ENCODE assay signal across 8 mouse cellular contexts in genomic region chr7:24369731-24370541, GRCm38 (mm10). TPM values are rescaled to one million over a fixed set of nuclear protein-coding genes. Genes with fewer than 3 reads are reported as not detected.
DNase-seq lines count a peak whose midpoint lies in the region; ATAC-seq and TF ChIP-seq lines count a peak whose summit lies in the region.

Kcnn4 (plus strand) TSS chr7:24370263.

- peak within 1 kb of the TSS; percentile 37; the same call in 1 of the 2 replicates for H3K4me2 ChIP-seq in heart, embryonic 16.5 days (ENCODE audit: low read depth, low read length)
- H3K4me2 ChIP-seq in limb, embryonic 13.5 days (replicated peaks): peak within 1 kb of the TSS; percentile 34; the same call in 1 of the 2 replicates
- H3K4me2 ChIP-seq in forebrain, embryonic 13.5 days: no peak within 1 kb of the TSS

- H3K4me1 ChIP-seq in heart, embryonic 16.5 days (ENCODE audit: control insufficient read depth, insufficient read depth, low read length): peaks cover 8% of the 10 kb centered on the region
- peaks cover 11 to 65% of the 10 kb centered on the region in 2 experiments; a peak in 3 of 4 replicates for H3K4me1 ChIP-seq in MEL (ENCODE audit: control insufficient read depth in 1 of 2, insufficient read depth in 2 of 2, low read length in 2 of 2)
- peaks cover 28% of the 10 kb centered on the region for H3K4me1 ChIP-seq in limb, embryonic 13.5 days
- H3K4me1 ChIP-seq in forebrain, embryonic 13.5 days: peaks cover 12% of the 10 kb centered on the region

- TF ChIP-seq CTCF in MEL (IDR thresholded peaks at IDR 0.05 in 2 of 3, conservative IDR thresholded peaks at IDR 0.05 in 1 of 3; ENCODE audit: control insufficient read depth in 1 of 3, insufficient read depth in 1 of 3, low read depth in 2 of 3, low read length in 3 of 3, poor library complexity in 1 of 3, severe bottlenecking in 1 of 3): no peak

- peak within 1 kb of the TSS; percentile 61 for H3K9ac ChIP-seq in heart, embryonic 16.5 days (ENCODE audit: low read length)
- peak within 1 kb of the TSS; percentile 95 for H3K9ac ChIP-seq in MEL (ENCODE audit: control insufficient read depth, low read depth, low read length, poor library complexity, severe bottlenecking)
- peak within 1 kb of the TSS; percentile 39; the same call in 1 of the 2 replicates for H3K9ac ChIP-seq in limb, embryonic 13.5 days
- H3K9ac ChIP-seq in forebrain, embryonic 13.5 days: no peak within 1 kb of the TSS

- peak; percentile 41; the same call in 1 of the 2 replicates for ATAC-seq in heart, embryonic 16.5 days (replicated peaks; ENCODE audit: extremely low read depth, insufficient read depth, low FRiP score)
- ATAC-seq in limb, embryonic 13.5 days (ENCODE audit: low FRiP score, low read depth): 0 out of 2 replicates have a peak, but pooled peaks have one; percentile 4
- no peak for ATAC-seq in forebrain, embryonic 13.5 days

- TF ChIP-seq POLR2A in MEL (IDR thresholded peaks at IDR 0.05; ENCODE audit: control insufficient read depth in 1 of 2, insufficient read depth in 1 of 2, low read depth in 1 of 2, low read length in 2 of 2, poor library complexity in 1 of 2): peak; percentile 67 to 79; a peak in 3 of 4 replicates

- H3K36me3 ChIP-seq in heart, embryonic 16.5 days (ENCODE audit: control insufficient read depth, insufficient read depth): no peaks in the 10 kb centered on the region
- peaks cover 0 to 16% of the 10 kb centered on the region in 2 experiments; a peak in 3 of 4 replicates for H3K36me3 ChIP-seq in MEL (ENCODE audit: control insufficient read depth in 1 of 2, insufficient read depth in 2 of 2, low read length in 2 of 2)
- no peaks in the 10 kb centered on the region for H3K36me3 ChIP-seq in limb, embryonic 13.5 days
- no peaks in the 10 kb centered on the region for H3K36me3 ChIP-seq in forebrain, embryonic 13.5 days (ENCODE audit: poor library complexity, severe bottlenecking)

- H3K27me3 ChIP-seq in heart, embryonic 16.5 days (ENCODE audit: control insufficient read depth, insufficient read depth, low read length): 0 out of 2 replicates have a peak, but pooled peaks cover 2% of the 10 kb centered on the region
- no peaks in the 10 kb centered on the region for H3K27me3 ChIP-seq in MEL (ENCODE audit: control insufficient read depth in 1 of 2, insufficient read depth in 2 of 2, low read length in 2 of 2)
- H3K27me3 ChIP-seq in limb, embryonic 13.5 days: no peaks in the 10 kb centered on the region
- no peaks in the 10 kb centered on the region for H3K27me3 ChIP-seq in forebrain, embryonic 13.5 days

- no peaks in the 10 kb centered on the region for H3K9me3 ChIP-seq in heart, embryonic 16.5 days (replicated peaks; ENCODE audit: control insufficient read depth, low read length)
- H3K9me3 ChIP-seq in MEL (replicated peaks; ENCODE audit: insufficient read depth, low read length): no peaks in the 10 kb centered on the region
- H3K9me3 ChIP-seq in limb, embryonic 13.5 days: no peaks in the 10 kb centered on the region
- H3K9me3 ChIP-seq in forebrain, embryonic 13.5 days (replicated peaks): no peaks in the 10 kb centered on the region

- no peak for DNase-seq in heart, postnatal 36 days
- DNase-seq in MEL (ENCODE audit: low read depth, low spot score): peak; percentile 86
- peak; percentile 45 to 48 for DNase-seq in spleen, postnatal 14 days (ENCODE audit: low spot score in 2 of 2)
- no peak for DNase-seq in adrenal gland, adult 8-10 months
- DNase-seq in cerebellum, postnatal 25 days: no peak

- intact Hi-C loops in heart, postnatal 36 days (cut with DNase I): no loop called here

- TF ChIP-seq EP300 in MEL (IDR thresholded peaks at IDR 0.05; ENCODE audit: low read depth in 1 of 2, low read length in 2 of 2): peak in 1 of 2 experiments; percentile 49; a peak in 1 of 4 replicates

- peak within 1 kb of the TSS; percentile 62; the same call in 1 of the 2 replicates for H3K27ac ChIP-seq in heart, embryonic 16.5 days (ENCODE audit: low read length)
- peak within 1 kb of the TSS; percentile 97 for H3K27ac ChIP-seq in MEL (ENCODE audit: control insufficient read depth, low read depth, low read length)
- H3K27ac ChIP-seq in limb, embryonic 13.5 days: no peak within 1 kb of the TSS
- no peak within 1 kb of the TSS for H3K27ac ChIP-seq in forebrain, embryonic 13.5 days

- peaks cover 43% of the 10 kb centered on the region for H3K79me2 ChIP-seq in MEL (ENCODE audit: control insufficient read depth, insufficient read depth, low read length, poor library complexity)

- TF ChIP-seq RAD21 in MEL (IDR thresholded peaks at IDR 0.05; ENCODE audit: low read depth, low read length): no peak

- H3K4me3 ChIP-seq in heart, embryonic 16.5 days (ENCODE audit: low read length): peak within 1 kb of the TSS; percentile 45
- H3K4me3 ChIP-seq in MEL (ENCODE audit: control insufficient read depth in 1 of 2, insufficient read depth in 1 of 2, low read depth in 2 of 2, low read length in 2 of 2): peak within 1 kb of the TSS; percentile 74 to 90
- peak within 1 kb of the TSS; percentile 1; the same call in 1 of the 2 replicates for H3K4me3 ChIP-seq in limb, embryonic 13.5 days
- no peak within 1 kb of the TSS for H3K4me3 ChIP-seq in forebrain, embryonic 13.5 days

- WGBS in heart, embryonic 16.5 days: 31% methylated on average over 23 of the region's 23 CpGs
- 37% methylated on average over 23 of the region's 23 CpGs for WGBS in limb, embryonic 13.5 days
- 46% methylated on average over 23 of the region's 23 CpGs for WGBS in forebrain, embryonic 13.5 days

TF ChIP-seq in MEL, 35 proteins besides CTCF, POLR2A, EP300 and RAD21 (continues in another document):
- TF ChIP-seq MYB (IDR thresholded peaks at IDR 0.05; ENCODE audit: low read depth, low read length) (no peak), MYC (IDR thresholded peaks at IDR 0.05; ENCODE audit: low read depth, low read length) (peak; percentile 71), TBP (IDR thresholded peaks at IDR 0.05; ENCODE audit: low read depth, low read length) (0 out of 2 replicates have a peak, but pooled peaks have one; percentile 4), HCFC1 (IDR thresholded peaks at IDR 0.05; ENCODE audit: low read depth, low read length) (0 out of 2 replicates have a peak, but pooled peaks have one; percentile 15), SIN3A (IDR thresholded peaks at IDR 0.05; ENCODE audit: low read length) (peak; percentile 82), MXI1 (IDR thresholded peaks at IDR 0.05; ENCODE audit: low read depth, low read length) (peak; percentile 95), CHD2 (IDR thresholded peaks at IDR 0.05; ENCODE audit: low read length) (peak; percentile 11; the same call in 1 of the 2 replicates), ZC3H11A (IDR thresholded peaks at IDR 0.05; ENCODE audit: low read depth, low read length) (no peak), SMC3 (IDR thresholded peaks at IDR 0.05; ENCODE audit: low read depth, low read length) (no peak), POLR2AphosphoS5 (IDR thresholded peaks at IDR 0.05; ENCODE audit: borderline replicate concordance, low read depth, low read length) (no peak), BHLHE40 (IDR thresholded peaks at IDR 0.05; ENCODE audit: borderline replicate concordance, low read depth, low read length) (no peak), MAX (IDR thresholded peaks at IDR 0.05; ENCODE audit: low read length) (peak; percentile 80), MEF2A (IDR thresholded peaks at IDR 0.05; ENCODE audit: extremely low read depth, insufficient replicate concordance, low read depth, low read length, poor library complexity, severe bottlenecking) (no peak), USF1 (IDR thresholded peaks at IDR 0.05; ENCODE audit: low read depth, low read length) (peak; percentile 65), UBTF (IDR thresholded peaks at IDR 0.05; ENCODE audit: borderline replicate concordance, insufficient read depth, low read depth, low read length) (no peak), POLR2AphosphoS2 (IDR thresholded peaks at IDR 0.05; ENCODE audit: low read length) (peak; percentile 79; the same call in 1 of the 2 replicates), KAT2A (conservative IDR thresholded peaks at IDR 0.05; ENCODE audit: low read depth, low read length) (no peak), TCF12 (IDR thresholded peaks at IDR 0.05; ENCODE audit: low read depth, low read length) (peak; percentile 47), ZKSCAN1 (IDR thresholded peaks at IDR 0.05; ENCODE audit: low read depth, low read length) (no peak; the same call in 1 of the 2 replicates), USF2 (IDR thresholded peaks at IDR 0.05; ENCODE audit: borderline replicate concordance in 1 of 2, insufficient read depth in 1 of 2, low read depth in 1 of 2, low read length in 2 of 2) (no peak), ETS1 (IDR thresholded peaks at IDR 0.05; ENCODE audit: low read depth, low read length) (peak; percentile 44), NRF1 (IDR thresholded peaks at IDR 0.05; ENCODE audit: insufficient read depth, low read depth, low read length, poor library complexity, severe bottlenecking) (no peak), E2F4 (IDR thresholded peaks at IDR 0.05; ENCODE audit: borderline replicate concordance, low read depth, low read length) (no peak), ELF1 (IDR thresholded peaks at IDR 0.05; ENCODE audit: low read depth, low read length) (no peak), GABPA (IDR thresholded peaks at IDR 0.05; ENCODE audit: low read depth, low read length) (no peak), RCOR1 (IDR thresholded peaks at IDR 0.05; ENCODE audit: low read depth, low read length) (no peak), NELFE (IDR thresholded peaks at IDR 0.05; ENCODE audit: low read depth, low read length) (0 out of 2 replicates have a peak, but pooled peaks have one; percentile 47), JUND (IDR thresholded peaks at IDR 0.05; ENCODE audit: low read depth, low read length) (no peak), MAFK (IDR thresholded peaks at IDR 0.05; ENCODE audit: borderline replicate concordance, low read depth, low read length) (no peak), ZMIZ1 (IDR thresholded peaks at IDR 0.05; ENCODE audit: low read depth, low read length) (no peak), MAZ (IDR thresholded peaks at IDR 0.05; ENCODE audit: low read depth, low read length) (peak; percentile 64; the same call in 1 of the 2 replicates)

RNA-seq across cellular contexts. Expression of gene Kcnn4, which starts in this region (rescaled TPM):
- 5.2 and 10.9 TPM in 2 replicates for polyA plus RNA-seq in heart, embryonic 16.5 days (2015; fragmentation: Nextera tagmentation; extraction: Ambion mirVana)
- total RNA-seq in heart, postnatal 36 days (2021): under 1 TPM; 0.42 to 0.62 TPM
- 175 and 256 TPM in 2 replicates for total RNA-seq in MEL (2012; rRNA removed)
- 100 to 1,000 TPM in 1 of 2 experiments, not detected in 1; 188 TPM for polyA plus RNA-seq in MEL (2012; ENCODE audit: insufficient read depth in 1 of 2, insufficient read length in 2 of 2, low read depth in 1 of 2, low replicate concordance in 2 of 2, missing spikeins in 1 of 2)
- 1.4 and 2.4 TPM in 2 replicates for polyA plus RNA-seq in limb, embryonic 13.5 days (2015; fragmentation: Nextera tagmentation; extraction: Ambion mirVana)
- polyA plus RNA-seq in forebrain, embryonic 13.5 days (2015; fragmentation: Nextera tagmentation; extraction: Ambion mirVana): 0.40 and 0.44 TPM in 2 replicates
- total RNA-seq in adrenal gland, adult 8-10 months (2022): 1 to 10 TPM in 2 of 4 experiments, under 1 TPM in 2; 0.70 to 2.0 (median 1.2) TPM

Comparison
In these comparisons a context has a peak if more than half of its experiments do, and no peak if none do; other contexts are left out.
1. RNA of gene Kcnn4 (total RNA-seq): 175 to 256 TPM in MEL; 0.70 to 2.0 TPM in adrenal gland, adult 8-10 months and 0.42 to 0.62 TPM in heart, postnatal 36 days; every median in the first group is over 10 times any median in the second.
2. H3K27ac ChIP-seq: peak in heart, embryonic 16.5 days (single experiment) and MEL (single experiment); none in limb, embryonic 13.5 days (single experiment) and forebrain, embryonic 13.5 days (single experiment).
3. DNase-seq: peak in MEL (single experiment) and spleen, postnatal 14 days (2 of 2); none in heart, postnatal 36 days (0 of 2), adrenal gland, adult 8-10 months (single experiment) and cerebellum, postnatal 25 days (0 of 2).